Mouse (Mus musculus): ENCODE measurements around the gene Zdhhc20. TPM values are rescaled to one million over a fixed set of nuclear protein-coding genes. Genes with fewer than 3 reads are reported as not detected.

Gene Zdhhc20
- polyA plus RNA-seq, 1 experiment = 39.8 TPM

DNA sequence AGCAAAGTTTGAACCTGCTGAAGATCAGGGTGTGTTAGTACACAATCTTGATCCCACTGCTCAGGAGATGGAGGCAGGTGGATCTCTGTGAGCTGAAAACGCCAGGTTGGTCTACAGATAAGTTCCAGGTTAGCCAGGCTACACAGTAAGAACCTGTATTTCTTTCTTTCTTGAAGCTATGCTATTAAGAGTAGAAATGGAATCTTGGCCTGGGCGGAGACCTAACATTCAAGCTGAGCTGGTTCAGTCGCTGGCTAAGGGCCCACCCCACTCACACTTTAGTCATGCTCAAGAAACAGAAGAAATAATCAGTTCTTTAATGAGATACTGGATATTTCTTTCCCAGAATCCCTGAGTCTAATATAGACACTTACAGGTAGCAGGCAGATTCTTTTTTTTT is 6.7 kb downstream of the Zdhhc20 start:
- WGBS = 93% methylated on average over 3 of the region's 3 CpGs
- no peak for TF ChIP-seq POLR2A (IDR thresholded peaks at IDR 0.05; ENCODE audit: borderline replicate concordance, insufficient read depth, low read length)
- no peak for TF ChIP-seq CTCF (IDR thresholded peaks at IDR 0.05; ENCODE audit: borderline replicate concordance, insufficient read depth, low read depth, low read length)
- no peaks in the 10 kb centered on the region for H3K27me3 ChIP-seq (ENCODE audit: control insufficient read depth, insufficient read depth, low read length)
- no peak for DNase-seq
- H3K4me3 ChIP-seq (replicated peaks; ENCODE audit: insufficient read depth, low read depth, low read length) = no peak overlapping the region
- peaks cover 10% of the 10 kb centered on the region for H3K4me1 ChIP-seq (ENCODE audit: control insufficient read depth, insufficient read depth, low read length)
- no peak overlapping the region for H3K27ac ChIP-seq (ENCODE audit: insufficient read depth, low read length)

DNA sequence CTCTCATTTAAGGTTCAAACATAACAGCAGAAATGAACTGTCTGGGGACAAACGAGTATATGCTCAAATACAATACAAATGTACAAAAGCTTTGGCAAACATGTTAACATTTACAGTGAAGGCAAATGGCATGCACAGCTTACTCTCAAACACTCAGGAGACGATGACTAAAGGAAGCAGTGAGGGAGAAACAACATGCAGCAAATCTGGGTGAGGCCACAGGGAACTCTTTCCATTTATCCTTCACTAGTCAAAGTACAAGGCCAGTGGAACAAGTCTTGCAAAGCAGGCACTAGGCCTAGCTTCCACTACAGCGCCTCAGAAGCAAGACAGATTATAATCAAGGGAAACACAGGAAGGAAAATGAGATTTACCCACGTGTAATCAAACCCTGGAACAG is 7.4 kb downstream of the Zdhhc20 start:
- 71% methylated on average over 4 of the region's 4 CpGs for WGBS
- H3K4me3 ChIP-seq (replicated peaks; ENCODE audit: insufficient read depth, low read depth, low read length) = no peak overlapping the region
- H3K27ac ChIP-seq (ENCODE audit: insufficient read depth, low read length) = no peak overlapping the region
- TF ChIP-seq POLR2A (IDR thresholded peaks at IDR 0.05; ENCODE audit: borderline replicate concordance, insufficient read depth, low read length) = no peak
- no peak for TF ChIP-seq CTCF (IDR thresholded peaks at IDR 0.05; ENCODE audit: borderline replicate concordance, insufficient read depth, low read depth, low read length)
- peaks cover 10% of the 10 kb centered on the region for H3K4me1 ChIP-seq (ENCODE audit: control insufficient read depth, insufficient read depth, low read length)
- no peaks in the 10 kb centered on the region for H3K27me3 ChIP-seq (ENCODE audit: control insufficient read depth, insufficient read depth, low read length)
- no peak for DNase-seq

DNA sequence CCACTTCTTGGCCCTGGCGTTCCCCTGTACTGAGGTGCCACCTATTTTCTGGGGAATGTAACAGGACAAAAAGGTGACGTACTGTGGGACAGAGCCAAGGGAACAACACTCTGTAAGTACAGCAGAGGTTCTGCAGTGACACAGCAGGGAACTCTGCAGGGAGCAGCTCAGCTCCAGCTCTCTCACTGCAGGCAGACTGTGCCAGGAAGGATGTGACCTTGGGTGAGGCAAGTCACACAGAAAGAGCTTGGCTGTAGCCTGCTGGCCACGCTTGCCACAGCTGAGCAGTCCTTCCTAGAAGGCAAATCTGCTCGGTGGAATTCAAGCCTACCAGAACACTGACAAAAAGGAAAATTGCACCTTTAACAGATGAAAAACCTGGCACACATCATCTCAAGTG is 8.3 kb downstream of the Zdhhc20 start:
- TF ChIP-seq POLR2A (IDR thresholded peaks at IDR 0.05; ENCODE audit: borderline replicate concordance, insufficient read depth, low read length) = no peak
- peak; percentile 16; the same call in 1 of the 2 replicates for TF ChIP-seq CTCF (IDR thresholded peaks at IDR 0.05; ENCODE audit: borderline replicate concordance, insufficient read depth, low read depth, low read length)
- Histone ChIP-seq H3K27ac (ENCODE audit: insufficient read depth, low read length) (no peak overlapping the region), H3K4me3 (replicated peaks; ENCODE audit: insufficient read depth, low read depth, low read length) (no peak overlapping the region), H3K4me1 (ENCODE audit: control insufficient read depth, insufficient read depth, low read length) (peaks cover 10% of the 10 kb centered on the region), H3K27me3 (ENCODE audit: control insufficient read depth, insufficient read depth, low read length) (no peaks in the 10 kb centered on the region)
- WGBS = 19% methylated on average over 4 of the region's 4 CpGs
- DNase-seq = peak; percentile 47 to 55

DNA sequence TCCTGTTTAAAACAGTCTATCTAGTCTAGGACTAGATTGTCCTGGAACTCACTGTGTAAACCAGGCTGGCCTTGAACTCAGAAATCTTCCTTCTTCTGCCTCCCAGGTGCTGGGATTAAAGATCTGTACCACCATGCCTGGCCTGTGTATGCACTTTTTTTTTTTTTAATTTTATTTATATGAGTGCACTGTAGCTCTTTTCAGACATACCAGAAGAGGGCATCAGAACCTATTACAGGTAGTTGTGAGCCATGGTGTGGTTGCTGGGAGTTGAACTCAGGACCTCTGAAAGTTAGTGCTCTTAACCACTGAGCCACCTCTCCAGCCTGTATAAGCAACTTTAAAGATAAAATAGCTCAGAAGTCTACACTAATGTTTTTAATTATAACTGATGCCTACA is 9.0 kb downstream of the Zdhhc20 start:
- Histone ChIP-seq H3K27me3 (ENCODE audit: control insufficient read depth, insufficient read depth, low read length) (no peaks in the 10 kb centered on the region), H3K4me1 (ENCODE audit: control insufficient read depth, insufficient read depth, low read length) (peaks cover 10% of the 10 kb centered on the region), H3K4me3 (replicated peaks; ENCODE audit: insufficient read depth, low read depth, low read length) (no peak overlapping the region), H3K27ac (ENCODE audit: insufficient read depth, low read length) (no peak overlapping the region)
- DNase-seq = no peak
- TF ChIP-seq CTCF (IDR thresholded peaks at IDR 0.05; ENCODE audit: borderline replicate concordance, insufficient read depth, low read depth, low read length) (no peak), POLR2A (IDR thresholded peaks at IDR 0.05; ENCODE audit: borderline replicate concordance, insufficient read depth, low read length) (no peak)

DNA sequence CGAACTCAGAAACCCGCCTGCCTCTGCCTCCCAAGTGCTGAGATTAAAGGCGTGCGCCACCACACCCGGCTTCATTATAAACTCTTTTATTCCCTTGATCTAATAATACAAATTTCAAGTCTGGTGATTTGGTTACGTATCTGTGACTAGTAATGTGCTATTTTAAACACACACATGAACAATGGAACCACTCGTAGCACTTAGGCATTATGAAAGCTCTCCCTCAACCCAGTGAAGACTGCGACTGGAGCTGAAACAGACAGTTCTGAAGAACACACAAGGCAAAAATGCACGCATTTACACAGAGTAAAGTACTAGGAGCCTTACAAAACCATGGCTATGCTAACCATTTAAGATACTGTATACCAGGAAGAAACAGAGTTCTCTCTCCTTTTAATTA is 12.2 kb downstream of the Zdhhc20 start:
- TF ChIP-seq CTCF (IDR thresholded peaks at IDR 0.05; ENCODE audit: borderline replicate concordance, insufficient read depth, low read depth, low read length) = no peak
- no peak for DNase-seq
- Histone ChIP-seq H3K4me1 (ENCODE audit: control insufficient read depth, insufficient read depth, low read length) (peaks cover 9% of the 10 kb centered on the region), H3K27ac (ENCODE audit: insufficient read depth, low read length) (no peak overlapping the region), H3K4me3 (replicated peaks; ENCODE audit: insufficient read depth, low read depth, low read length) (no peak overlapping the region), H3K27me3 (ENCODE audit: control insufficient read depth, insufficient read depth, low read length) (no peaks in the 10 kb centered on the region)
- WGBS = 92% methylated on average over 9 of the region's 9 CpGs

DNA sequence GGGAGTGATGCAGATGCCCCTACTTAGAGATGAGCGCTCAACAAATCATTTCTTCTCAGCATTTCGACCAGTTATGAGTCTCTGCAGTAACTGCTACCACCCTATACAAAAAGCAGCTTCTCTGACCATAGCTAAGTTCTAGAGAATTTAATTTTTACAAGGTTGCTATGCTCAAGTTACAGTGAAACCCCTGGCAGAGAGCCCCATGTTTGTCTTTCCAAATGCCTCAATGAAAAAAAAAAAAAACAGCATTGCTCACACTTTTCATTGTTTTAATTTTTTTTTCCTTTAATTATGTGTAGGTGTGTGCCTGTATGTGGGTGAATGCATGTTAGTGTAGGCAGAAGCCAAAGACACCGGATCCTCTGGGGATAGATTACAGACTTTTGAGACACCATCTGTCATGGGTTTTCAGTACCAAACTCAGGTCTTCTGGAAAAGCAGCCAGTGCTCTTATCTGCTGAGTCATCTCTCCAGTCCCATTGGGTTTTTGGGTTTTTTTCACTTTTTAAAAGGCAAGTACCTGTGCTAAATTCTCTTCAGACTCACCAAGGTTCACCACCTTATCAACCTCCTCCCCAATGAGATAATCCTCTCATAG is 23.3 kb downstream of the Zdhhc20 start:
- peak in 1 of 2 experiments; percentile 77 for DNase-seq

DNA sequence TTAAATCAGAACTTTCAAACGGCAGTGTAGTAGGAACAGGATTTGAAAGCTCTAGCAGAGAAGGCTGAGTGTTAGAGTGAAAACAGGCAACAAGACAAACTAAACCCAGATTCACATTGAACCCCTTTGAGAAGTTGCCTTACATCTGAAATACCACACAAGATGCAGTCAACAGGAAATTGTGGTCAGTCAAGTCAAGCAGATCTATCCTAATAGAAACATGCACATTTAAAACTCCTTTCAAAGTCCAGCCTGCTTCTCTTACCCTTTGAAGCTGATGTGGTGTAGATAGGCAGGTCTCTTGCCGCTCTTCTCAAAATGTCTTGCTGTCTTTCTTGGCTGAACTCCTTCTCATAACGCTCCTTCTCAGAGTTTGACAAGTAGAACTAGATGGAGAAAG is 24.8 kb downstream of the Zdhhc20 start:
- peaks cover 3% of the 10 kb centered on the region for H3K4me1 ChIP-seq (ENCODE audit: control insufficient read depth, insufficient read depth, low read length)
- DNase-seq = no peak
- TF ChIP-seq POLR2A (IDR thresholded peaks at IDR 0.05; ENCODE audit: borderline replicate concordance, insufficient read depth, low read length) (no peak), CTCF (IDR thresholded peaks at IDR 0.05; ENCODE audit: borderline replicate concordance, insufficient read depth, low read depth, low read length) (no peak)
- H3K27me3 ChIP-seq (ENCODE audit: control insufficient read depth, insufficient read depth, low read length) = no peaks in the 10 kb centered on the region
- no peak overlapping the region for H3K27ac ChIP-seq (ENCODE audit: insufficient read depth, low read length)
- WGBS = 93% methylated on average over 3 of the region's 3 CpGs
- no peak overlapping the region for H3K4me3 ChIP-seq (replicated peaks; ENCODE audit: insufficient read depth, low read depth, low read length)

More for the DNA sequence above, 23.3 kb downstream of the Zdhhc20 start:
- 65% methylated on average over 3 of the region's 3 CpGs for WGBS
- no peak for TF ChIP-seq POLR2A (IDR thresholded peaks at IDR 0.05; ENCODE audit: borderline replicate concordance, insufficient read depth, low read length)
- Histone ChIP-seq H3K27me3 (ENCODE audit: control insufficient read depth, insufficient read depth, low read length) (no peaks in the 10 kb centered on the region), H3K4me3 (replicated peaks; ENCODE audit: insufficient read depth, low read depth, low read length) (no peak overlapping the region), H3K27ac (ENCODE audit: insufficient read depth, low read length) (no peak overlapping the region), H3K4me1 (ENCODE audit: control insufficient read depth, insufficient read depth, low read length) (peaks cover 3% of the 10 kb centered on the region)

DNA sequence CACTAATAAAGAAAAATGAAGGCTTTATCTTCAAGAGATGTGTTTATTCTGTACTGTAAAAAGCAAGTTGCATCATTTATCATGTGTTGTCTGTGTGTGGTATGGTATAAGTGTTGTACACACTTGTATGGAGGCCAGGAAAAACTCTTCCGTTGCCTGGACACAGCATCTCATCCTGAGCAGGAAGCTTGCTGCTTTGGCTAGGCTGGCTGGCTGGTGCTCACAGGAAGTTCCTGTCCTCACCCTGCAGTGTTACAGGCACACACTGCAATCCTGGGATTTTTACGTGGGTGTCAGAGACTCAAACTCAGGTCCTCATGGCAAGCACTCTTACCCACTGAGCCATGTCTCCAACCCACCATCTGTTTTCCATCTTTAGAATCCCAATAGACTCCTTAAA is 26.9 kb downstream of the Zdhhc20 start:
- no peak for DNase-seq
- Histone ChIP-seq H3K4me3 (replicated peaks; ENCODE audit: insufficient read depth, low read depth, low read length) (no peak overlapping the region), H3K27me3 (ENCODE audit: control insufficient read depth, insufficient read depth, low read length) (no peaks in the 10 kb centered on the region), H3K27ac (ENCODE audit: insufficient read depth, low read length) (no peak overlapping the region), H3K4me1 (ENCODE audit: control insufficient read depth, insufficient read depth, low read length) (peaks cover 3% of the 10 kb centered on the region)
- WGBS = 26% methylated on average over 2 of the region's 2 CpGs
- TF ChIP-seq CTCF (IDR thresholded peaks at IDR 0.05; ENCODE audit: borderline replicate concordance, insufficient read depth, low read depth, low read length) (no peak), POLR2A (IDR thresholded peaks at IDR 0.05; ENCODE audit: borderline replicate concordance, insufficient read depth, low read length) (no peak)
